Mouse (Mus musculus) MEL (cell line): ENCODE measurements around the gene Rfx4. TPM values are rescaled to one million over a fixed set of nuclear protein-coding genes. Genes with fewer than 3 reads are reported as not detected.

ENCODE experiments used
- DNase-seq: peaks from one replicate; pipeline ENCODE4 v3.0.0; 2011; ENCODE audit warnings: low read depth, low spot score
- H3K27ac ChIP-seq: 2 replicates; pipeline ENCODE4 v1.5.1; 2012; ENCODE audit warnings: low read depth, mild to moderate bottlenecking, control low read depth, low read length, moderate library complexity; ENCODE audit not compliant: control insufficient read depth
- H3K27me3 ChIP-seq, 2 experiments: fragments of 150-350 bp in 1 of 2; sonication (generic) in 1 of 2; 2 replicates each; pipeline ENCODE4 v1.6.1; 2012; ENCODE audit warnings: low read length in 2 of 2, mild to moderate bottlenecking in 2 of 2, improper control_type of control experiment in 1 of 2, moderate library complexity in 1 of 2; ENCODE audit not compliant: insufficient read depth in 2 of 2, control insufficient read depth in 1 of 2
- H3K36me3 ChIP-seq, 2 experiments: 2 replicates each; pipeline ENCODE4 v1.6.1; 2012 to 2014; ENCODE audit warnings: low read length in 2 of 2, improper control_type of control experiment in 1 of 2, inconsistent platforms in 1 of 2, mild to moderate bottlenecking in 1 of 2; ENCODE audit not compliant: insufficient read depth in 2 of 2, control insufficient read depth in 1 of 2
- H3K4me1 ChIP-seq, 2 experiments: fragments of 150-350 bp in 1 of 2; sonication (generic) in 1 of 2; 2 replicates each; pipeline ENCODE4 v1.6.1; 2012; ENCODE audit warnings: low read length in 2 of 2, improper control_type of control experiment in 1 of 2, mild to moderate bottlenecking in 1 of 2; ENCODE audit not compliant: insufficient read depth in 2 of 2, control insufficient read depth in 1 of 2
- H3K4me3 ChIP-seq, 2 experiments: fragments of 150-350 bp in 1 of 2; sonication (generic) in 1 of 2; 2 replicates each; pipeline ENCODE4 v1.5.1; 2012; ENCODE audit warnings: low read depth in 2 of 2, low read length in 2 of 2, mild to moderate bottlenecking in 2 of 2, moderate library complexity in 2 of 2, control low read depth in 1 of 2, improper control_type of control experiment in 1 of 2; ENCODE audit not compliant: control insufficient read depth in 1 of 2, insufficient read depth in 1 of 2
- H3K79me2 ChIP-seq: 2 replicates; pipeline ENCODE4 v1.6.1; 2012; ENCODE audit warnings: mild to moderate bottlenecking, low read length, moderate library complexity; ENCODE audit not compliant: control insufficient read depth, poor library complexity, insufficient read depth
- H3K9ac ChIP-seq: 2 replicates; pipeline ENCODE4 v1.6.1; 2012; ENCODE audit warnings: low read depth, mild to moderate bottlenecking, control low read depth, low read length, moderate library complexity; ENCODE audit not compliant: control insufficient read depth, poor library complexity, severe bottlenecking
- H3K9me3 ChIP-seq: fragments of 150-350 bp; sonication (generic); replicated peaks from 2 replicates; pipeline ENCODE4 v1.6.1; 2012; ENCODE audit warnings: mild to moderate bottlenecking, low read length, improper control_type of control experiment, moderate library complexity; ENCODE audit not compliant: insufficient read depth
- CHD1 ChIP-seq: IDR thresholded peaks from 2 replicates; pipeline ENCODE4 v1.6.1; 2012; ENCODE audit warnings: low read depth, mild to moderate bottlenecking, inconsistent platforms, low read length, improper control_type of control experiment
- CHD2 ChIP-seq: IDR thresholded peaks from 2 replicates; pipeline ENCODE4 v1.6.1; 2011; ENCODE audit warnings: low read length, improper control_type of control experiment
- CTCF ChIP-seq, 3 experiments: IDR thresholded peaks in 2 of 3; conservative IDR thresholded peaks in 1 of 3; 2 replicates each; pipeline ENCODE4 v1.5.1; 2011 to 2012; ENCODE audit warnings: low read length in 3 of 3, low read depth in 2 of 3, mild to moderate bottlenecking in 2 of 3, improper control_type of control experiment in 1 of 3, inconsistent platforms in 1 of 3, mixed read lengths in 1 of 3, moderate library complexity in 1 of 3; ENCODE audit not compliant: control insufficient read depth in 1 of 3, insufficient read depth in 1 of 3, poor library complexity in 1 of 3, severe bottlenecking in 1 of 3
- ELF1 ChIP-seq: IDR thresholded peaks from 2 replicates; pipeline ENCODE4 v1.6.1; 2014; ENCODE audit warnings: low read depth, mild to moderate bottlenecking, inconsistent platforms, low read length, improper control_type of control experiment, moderate library complexity
- ETS1 ChIP-seq: IDR thresholded peaks from 2 replicates; pipeline ENCODE4 v1.6.1; 2012; ENCODE audit warnings: low read depth, mild to moderate bottlenecking, inconsistent platforms, low read length, improper control_type of control experiment, moderate library complexity
- HCFC1 ChIP-seq: IDR thresholded peaks from 2 replicates; pipeline ENCODE4 v1.6.1; 2012; ENCODE audit warnings: low read depth, mild to moderate bottlenecking, inconsistent platforms, low read length, improper control_type of control experiment, moderate library complexity
- KAT2A ChIP-seq: conservative IDR thresholded peaks from 2 replicates; pipeline ENCODE4 v1.6.1; 2012; ENCODE audit warnings: low read depth, low read length, improper control_type of control experiment, inconsistent platforms
- MAX ChIP-seq: IDR thresholded peaks from 2 replicates; pipeline ENCODE4 v1.6.1; 2011; ENCODE audit warnings: low read length, improper control_type of control experiment
- MEF2A ChIP-seq: IDR thresholded peaks from 2 replicates; pipeline ENCODE4 v1.6.1; 2014; ENCODE audit warnings: low read depth, mild to moderate bottlenecking, inconsistent platforms, low read length, improper control_type of control experiment; ENCODE audit not compliant: poor library complexity, insufficient replicate concordance, severe bottlenecking; ENCODE audit errors: extremely low read depth
- NELFE ChIP-seq: IDR thresholded peaks from 2 replicates; pipeline ENCODE4 v1.6.1; 2011; ENCODE audit warnings: low read depth, low read length, improper control_type of control experiment
- POLR2A ChIP-seq, 2 experiments: IDR thresholded peaks; 2 replicates each; pipeline ENCODE4 v1.6.1; 2011 to 2012; ENCODE audit warnings: low read length in 2 of 2, mild to moderate bottlenecking in 2 of 2, control low read depth in 1 of 2, improper control_type of control experiment in 1 of 2, low read depth in 1 of 2, moderate library complexity in 1 of 2; ENCODE audit not compliant: control insufficient read depth in 1 of 2, insufficient read depth in 1 of 2, poor library complexity in 1 of 2
- SMC3 ChIP-seq: IDR thresholded peaks from 2 replicates; pipeline ENCODE4 v1.6.1; 2011; ENCODE audit warnings: low read depth, low read length, improper control_type of control experiment
- TAL1 ChIP-seq: IDR thresholded peaks from 2 replicates; pipeline ENCODE4 v1.6.1; 2012; ENCODE audit warnings: mild to moderate bottlenecking, inconsistent platforms, low read length, moderate library complexity, mixed read lengths
- USF2 ChIP-seq, 2 experiments: IDR thresholded peaks; 2 replicates each; pipeline ENCODE4 v1.6.1; 2011 to 2012; ENCODE audit warnings: improper control_type of control experiment in 2 of 2, low read length in 2 of 2, borderline replicate concordance in 1 of 2, inconsistent platforms in 1 of 2, low read depth in 1 of 2, mild to moderate bottlenecking in 1 of 2; ENCODE audit not compliant: insufficient read depth in 1 of 2
- ZKSCAN1 ChIP-seq: IDR thresholded peaks from 2 replicates; pipeline ENCODE4 v1.6.1; 2012; ENCODE audit warnings: low read depth, mild to moderate bottlenecking, inconsistent platforms, low read length, improper control_type of control experiment, moderate library complexity
- polyA plus RNA-seq, 2 experiments: library from polyadenylated mRNA; stranded (reverse) in 1 of 2; unstranded in 1 of 2; fragments of >175 nt in 1 of 2; fragments of >200 nt in 1 of 2; gene quantifications; 2 replicates each; pipeline versions ENCODE4 v1.2.1 to v1.2.4; 2012; ENCODE audit warnings: low replicate concordance in 2 of 2, low read depth in 1 of 2; ENCODE audit not compliant: insufficient read length in 2 of 2, insufficient read depth in 1 of 2, missing spikeins in 1 of 2
- total RNA-seq: library from RNA; depleted of rRNA; stranded (reverse); fragments of 300-350 nt; gene quantifications from 2 replicates; pipeline ENCODE4 v1.2.3, GENCODE M21; 2012

Rfx4 gene
- total and polyA plus RNA-seq, 3 experiments: not detected

GRCm38 (mm10) chr10:84810030-84810849 is 54.4 kb downstream of the Rfx4 start:
- H3K4me3 ChIP-seq: no peak overlapping the region
- peaks cover 3 to 5% of the 10 kb centered on the region in 2 experiments; a peak in 3 of 4 replicates for H3K27me3 ChIP-seq
- DNase-seq: no peak
- H3K36me3 ChIP-seq: no peaks in the 10 kb centered on the region
- no peak overlapping the region for H3K9ac ChIP-seq
- H3K27ac ChIP-seq: no peak overlapping the region
- no peaks in the 10 kb centered on the region for H3K4me1 ChIP-seq
- TF ChIP-seq CTCF (IDR thresholded peaks at IDR 0.05 in 2 of 3, conservative IDR thresholded peaks at IDR 0.05 in 1 of 3; ENCODE audit: control insufficient read depth in 1 of 3, insufficient read depth in 1 of 3, low read depth in 2 of 3, low read length in 3 of 3, poor library complexity in 1 of 3, severe bottlenecking in 1 of 3) (no peak), TAL1 (no peak), HCFC1 (no peak), ELF1 (no peak), MEF2A (no peak), KAT2A (no peak), NELFE (no peak), SMC3 (no peak), USF2 (IDR thresholded peaks at IDR 0.05; ENCODE audit: borderline replicate concordance in 1 of 2, insufficient read depth in 1 of 2, low read depth in 1 of 2, low read length in 2 of 2) (no peak), POLR2A (IDR thresholded peaks at IDR 0.05; ENCODE audit: control insufficient read depth in 1 of 2, insufficient read depth in 1 of 2, low read depth in 1 of 2, low read length in 2 of 2, poor library complexity in 1 of 2) (no peak), MAX (no peak), ETS1 (no peak), CHD2 (no peak)
- no peaks in the 10 kb centered on the region for H3K79me2 ChIP-seq
- no peaks in the 10 kb centered on the region for H3K9me3 ChIP-seq

- no peak overlapping the region for H3K27ac ChIP-seq
Observed at GRCm38 (mm10) chr10:84811171-84811912, 55.5 kb downstream of the Rfx4 start.

More at GRCm38 (mm10) chr10:84811171-84811912, 55.5 kb downstream of the Rfx4 start:
- Histone ChIP-seq H3K27me3 (peaks cover 5 to 6% of the 10 kb centered on the region in 2 experiments; a peak in 3 of 4 replicates), H3K9ac (no peak overlapping the region), H3K4me3 (no peak overlapping the region), H3K9me3 (no peaks in the 10 kb centered on the region), H3K4me1 (no peaks in the 10 kb centered on the region), H3K36me3 (no peaks in the 10 kb centered on the region), H3K79me2 (no peaks in the 10 kb centered on the region)
- no peak for TF ChIP-seq ZKSCAN1
- no peak for TF ChIP-seq CHD1
- no peak for DNase-seq
